Mouse (Mus musculus): ENCODE data around the gene Siglece.

- TF ChIP-seq POLR2A (IDR thresholded peaks at IDR 0.05; ENCODE audit: control insufficient read depth, low read depth, low read length) (no peak), CTCF (IDR thresholded peaks at IDR 0.05; ENCODE audit: control insufficient read depth, insufficient read depth, insufficient replicate concordance, low read depth, low read length) (no peak)
Measured at GRCm38 (mm10) chr7:43652683-43653082, 7.3 kb downstream of the Siglece start.

Data from testis, adult 2 months (tissue).